Mouse (Mus musculus): ENCODE measurements around the gene Adam1b.

- no peak for TF ChIP-seq CTCF (IDR thresholded peaks at IDR 0.05; ENCODE audit: borderline replicate concordance, extremely low read depth, insufficient read depth, insufficient read length)
- no peak for TF ChIP-seq POLR2A (IDR thresholded peaks at IDR 0.05; ENCODE audit: borderline replicate concordance, extremely low read depth, insufficient read depth, insufficient read length, poor library complexity, severe bottlenecking)
Observed at GRCm38 (mm10) chr5:121451644-121452025, 51.6 kb downstream of the Adam1b start, which contains the start of gene Tmem116.

Measured in brain, embryonic 14.5 days (tissue).